Mouse (Mus musculus) CH12.LX (cell line): Measurements from ENCODE around the gene Pcsk2. TPM values are rescaled to one million over a fixed set of nuclear protein-coding genes. Genes with fewer than 3 reads are reported as not detected.

Source experiments
- DNase-seq: peaks from one replicate; pipeline ENCODE4 v3.0.0-alpha.2; 2013; ENCODE audit errors: extremely low read depth
- H3K27ac ChIP-seq: 2 replicates; pipeline ENCODE4 v1.5.1; 2012; ENCODE audit warnings: low read depth, mild to moderate bottlenecking, control low read depth, moderate library complexity; ENCODE audit not compliant: insufficient read depth
- H3K27me3 ChIP-seq: replicated peaks from 2 replicates; pipeline ENCODE3; 2012; ENCODE audit warnings: inconsistent platforms
- H3K36me3 ChIP-seq, 2 experiments: replicated peaks in 1 of 2; 2 replicates each; pipeline versions ENCODE3 to v1.6.1; 2012; ENCODE audit warnings: inconsistent platforms in 1 of 2, low read length in 1 of 2, mild to moderate bottlenecking in 1 of 2, mixed read lengths in 1 of 2, moderate library complexity in 1 of 2; ENCODE audit not compliant: control insufficient read depth in 1 of 2, insufficient read depth in 1 of 2
- H3K4me1 ChIP-seq, 2 experiments: 2 replicates each; pipeline ENCODE4 v1.6.1; 2012; ENCODE audit warnings: inconsistent platforms in 1 of 2, moderate library complexity in 1 of 2; ENCODE audit not compliant: insufficient read depth in 2 of 2, control insufficient read depth in 1 of 2
- H3K4me2 ChIP-seq: 2 replicates; pipeline ENCODE4 v1.6.1; 2012; ENCODE audit warnings: low read depth, mild to moderate bottlenecking, control low read depth; ENCODE audit not compliant: poor library complexity, insufficient read depth, severe bottlenecking
- H3K4me3 ChIP-seq, 3 experiments: fragments of 150-350 bp in 1 of 3; sonication (generic) in 1 of 3; replicated peaks in 1 of 3; 2 replicates each; pipeline versions ENCODE3 to v1.5.1; 2011 to 2012; ENCODE audit warnings: low read depth in 2 of 3, low read length in 2 of 3, mild to moderate bottlenecking in 2 of 3, moderate library complexity in 2 of 3, control low read depth in 1 of 3, improper control_type of control experiment in 1 of 3, inconsistent platforms in 1 of 3, mixed read lengths in 1 of 3; ENCODE audit not compliant: poor library complexity in 1 of 3
- H3K79me2 ChIP-seq: replicated peaks from 2 replicates; pipeline ENCODE4 v1.6.1; 2012; ENCODE audit warnings: mild to moderate bottlenecking, moderate library complexity; ENCODE audit not compliant: control insufficient read depth, poor library complexity, insufficient read depth, severe bottlenecking; ENCODE audit errors: extremely low read depth
- H3K9ac ChIP-seq: 2 replicates; pipeline ENCODE4 v1.6.1; 2012; ENCODE audit warnings: low read depth, mild to moderate bottlenecking, control low read depth, moderate library complexity; ENCODE audit not compliant: insufficient read depth
- H3K9me3 ChIP-seq: replicated peaks from 2 replicates; pipeline ENCODE3; 2012; ENCODE audit warnings: low read length, inconsistent platforms, mixed read lengths
- BHLHE40 ChIP-seq: IDR thresholded peaks from 2 replicates; pipeline ENCODE4 v1.6.1; 2011; ENCODE audit warnings: mild to moderate bottlenecking, low read depth, low read length, improper control_type of control experiment
- CHD1 ChIP-seq: IDR thresholded peaks from 2 replicates; pipeline ENCODE4 v1.6.1; 2012; ENCODE audit warnings: low read depth, low read length, improper control_type of control experiment, inconsistent platforms
- CTCF ChIP-seq, 2 experiments: IDR thresholded peaks in 1 of 2; conservative IDR thresholded peaks in 1 of 2; 2 replicates each; pipeline ENCODE4 v1.5.1; 2011 to 2012; ENCODE audit warnings: low read depth in 2 of 2, low read length in 2 of 2, improper control_type of control experiment in 1 of 2, inconsistent platforms in 1 of 2, mild to moderate bottlenecking in 1 of 2, moderate library complexity in 1 of 2
- E2F4 ChIP-seq: IDR thresholded peaks from 2 replicates; pipeline ENCODE4 v1.6.1; 2011; ENCODE audit warnings: low read depth, low read length, improper control_type of control experiment; ENCODE audit not compliant: insufficient replicate concordance
- ELF1 ChIP-seq: IDR thresholded peaks from 2 replicates; pipeline ENCODE4 v1.6.1; 2014; ENCODE audit warnings: low read depth, mild to moderate bottlenecking, inconsistent platforms, low read length, improper control_type of control experiment
- EP300 ChIP-seq: IDR thresholded peaks from 2 replicates; pipeline ENCODE4 v1.6.1; 2011; ENCODE audit warnings: low read length, improper control_type of control experiment
- ETS1 ChIP-seq: conservative IDR thresholded peaks from 2 replicates; pipeline ENCODE4 v1.6.1; 2012; ENCODE audit warnings: low read depth, mild to moderate bottlenecking, inconsistent platforms, low read length, improper control_type of control experiment, moderate library complexity
- HCFC1 ChIP-seq: IDR thresholded peaks from 2 replicates; pipeline ENCODE4 v1.6.1; 2012; ENCODE audit warnings: low read depth, mild to moderate bottlenecking, inconsistent platforms, low read length, improper control_type of control experiment
- IRF4 ChIP-seq: IDR thresholded peaks from 2 replicates; pipeline ENCODE4 v1.6.1; 2014; ENCODE audit warnings: low read depth, mild to moderate bottlenecking, inconsistent platforms, low read length, improper control_type of control experiment
- JUND ChIP-seq: conservative IDR thresholded peaks from 2 replicates; pipeline ENCODE4 v1.6.1; 2011; ENCODE audit warnings: low read depth, low read length, improper control_type of control experiment
- MAFK ChIP-seq: IDR thresholded peaks from 2 replicates; pipeline ENCODE4 v1.6.1; 2011; ENCODE audit warnings: low read length, improper control_type of control experiment; ENCODE audit not compliant: insufficient replicate concordance
- MAX ChIP-seq: IDR thresholded peaks from 2 replicates; pipeline ENCODE4 v1.6.1; 2011; ENCODE audit warnings: low read length, improper control_type of control experiment
- MAZ ChIP-seq: IDR thresholded peaks from 2 replicates; pipeline ENCODE4 v1.6.1; 2012; ENCODE audit warnings: low read depth, mild to moderate bottlenecking, inconsistent platforms, low read length, improper control_type of control experiment, moderate library complexity
- MEF2A ChIP-seq: IDR thresholded peaks from 2 replicates; pipeline ENCODE4 v1.6.1; 2014; ENCODE audit warnings: low read depth, mild to moderate bottlenecking, inconsistent platforms, low read length, improper control_type of control experiment, borderline replicate concordance
- MXI1 ChIP-seq: IDR thresholded peaks from 2 replicates; pipeline ENCODE4 v1.6.1; 2011; ENCODE audit warnings: mild to moderate bottlenecking, low read depth, low read length, improper control_type of control experiment
- NELFE ChIP-seq: IDR thresholded peaks from 2 replicates; pipeline ENCODE4 v1.6.1; 2011; ENCODE audit warnings: low read depth, low read length, improper control_type of control experiment
- NRF1 ChIP-seq: IDR thresholded peaks from 2 replicates; pipeline ENCODE4 v1.6.1; 2014; ENCODE audit warnings: low read depth, mild to moderate bottlenecking, inconsistent platforms, low read length, improper control_type of control experiment, moderate library complexity
- POLR2AphosphoS2 ChIP-seq: IDR thresholded peaks from 2 replicates; pipeline ENCODE4 v1.6.1; 2011; ENCODE audit warnings: low read depth, low read length, improper control_type of control experiment
- RAD21 ChIP-seq: IDR thresholded peaks from 2 replicates; pipeline ENCODE4 v1.6.1; 2011; ENCODE audit warnings: low read depth, mild to moderate bottlenecking, low read length, improper control_type of control experiment, moderate library complexity
- RCOR1 ChIP-seq: conservative IDR thresholded peaks from 2 replicates; pipeline ENCODE4 v1.6.1; 2012; ENCODE audit warnings: low read depth, mild to moderate bottlenecking, inconsistent platforms, low read length, improper control_type of control experiment
- TBP ChIP-seq: conservative IDR thresholded peaks from 2 replicates; pipeline ENCODE4 v1.6.1; 2011; ENCODE audit warnings: low read depth, low read length, improper control_type of control experiment
- TCF12 ChIP-seq: IDR thresholded peaks from 2 replicates; pipeline ENCODE4 v1.6.1; 2014; ENCODE audit warnings: low read depth, mild to moderate bottlenecking, inconsistent platforms, low read length, improper control_type of control experiment
- USF2 ChIP-seq: conservative IDR thresholded peaks from 2 replicates; pipeline ENCODE4 v1.6.1; 2011; ENCODE audit warnings: low read depth, low read length, improper control_type of control experiment
- ZNF384 ChIP-seq: IDR thresholded peaks from 2 replicates; pipeline ENCODE4 v1.6.1; 2012; ENCODE audit warnings: low read depth, low read length, improper control_type of control experiment, inconsistent platforms
- dilution Hi-C: fragments of 300-500 bp; cut with MboI; formaldehyde crosslinking; loops from 2 replicates; pipeline ENCODE4 v1.14.3; 2020; ENCODE audit warnings: low sequenced_read_pairs; ENCODE audit not compliant: extremely low pct_unique_long_range_greater_than_20kb, extremely low pct_ligation_motif_present
- in situ Hi-C: fragments of 300-500 bp; cut with MboI; formaldehyde crosslinking; loops from 3 replicates; pipeline ENCODE4 v1.14.3; 2019; ENCODE audit warnings: low sequenced_read_pairs, low pct_ligation_motif_present, low pct_unique_long_range_greater_than_20kb, mixed read lengths
- polyA plus RNA-seq: library from polyadenylated mRNA; unstranded; fragments of >175 nt; gene quantifications from 2 replicates; pipeline ENCODE4 v1.2.1, GENCODE M21; 2012; ENCODE audit warnings: low read depth; ENCODE audit not compliant: insufficient read length
- total RNA-seq, 2 experiments: library from RNA; depleted of rRNA; stranded (reverse); fragments of 300-350 nt in 1 of 2; fragments of >200 nt in 1 of 2; gene quantifications; 2 replicates each; pipeline ENCODE4 v1.2.3; 2012 to 2014

Gene Pcsk2
- total and polyA plus RNA-seq, 3 experiments = not detected

DNA sequence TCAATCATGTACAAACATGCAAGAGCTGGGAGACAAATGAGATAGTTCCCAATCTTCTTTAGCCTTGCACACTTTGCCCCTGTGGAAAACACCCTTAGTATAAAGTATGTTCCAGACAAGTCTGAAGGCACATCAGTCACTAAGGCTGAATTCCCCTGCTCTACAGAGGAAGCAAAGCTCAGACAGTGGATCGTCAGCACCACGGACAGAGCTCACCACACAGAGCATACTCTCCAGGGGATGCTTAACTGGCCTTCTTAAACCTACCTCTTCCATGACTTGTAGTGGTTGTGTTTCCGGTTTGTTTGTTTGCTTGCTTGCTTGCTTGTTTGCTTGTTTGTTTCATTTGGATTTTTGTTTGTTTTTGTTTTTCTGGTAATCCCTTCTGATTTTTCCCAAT, 9.5 kb upstream of the Pcsk2 start:
- TF ChIP-seq MAZ (no peak), MEF2A (no peak), TBP (no peak), BHLHE40 (no peak), POLR2AphosphoS2 (no peak), NELFE (no peak), JUND (no peak), EP300 (no peak), IRF4 (no peak), MAX (no peak), USF2 (no peak), TCF12 (no peak), RCOR1 (no peak), ZNF384 (no peak)
- no peaks in the 10 kb centered on the region for H3K9me3 ChIP-seq
- H3K27ac ChIP-seq = no peak overlapping the region
- DNase-seq = peak; percentile 24
- H3K9ac ChIP-seq = no peak overlapping the region
- in situ Hi-C loops (no loop called here), dilution Hi-C loops (no loop called here)
- no peaks in the 10 kb centered on the region for H3K36me3 ChIP-seq
- no peak overlapping the region for H3K4me2 ChIP-seq
- no peak overlapping the region for H3K4me3 ChIP-seq
- no peaks in the 10 kb centered on the region for H3K79me2 ChIP-seq
- no peaks in the 10 kb centered on the region for H3K4me1 ChIP-seq
- peaks cover 34% of the 10 kb centered on the region for H3K27me3 ChIP-seq

DNA sequence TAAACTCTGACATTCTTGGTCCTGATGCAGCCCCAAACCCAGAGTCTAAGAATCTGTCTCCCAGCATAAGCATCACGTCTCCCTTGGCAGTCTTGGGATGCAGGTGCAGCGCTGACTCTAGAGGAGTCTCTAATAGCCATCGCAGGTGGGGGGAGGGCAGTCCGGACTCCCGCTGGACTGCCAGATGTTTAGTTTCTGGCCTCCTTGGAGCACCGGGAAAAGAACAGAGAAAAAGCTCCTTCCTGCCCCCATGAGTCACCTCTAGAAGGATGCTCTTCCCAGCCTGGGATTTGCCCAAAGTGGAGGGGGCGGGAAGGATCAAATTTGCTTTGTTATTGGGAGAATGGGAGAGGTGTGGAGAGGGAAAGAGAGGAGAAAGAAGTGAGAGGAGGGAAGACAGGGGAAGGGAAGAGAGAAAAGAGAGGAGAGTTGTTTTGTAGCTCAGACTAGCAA, 631 bp upstream of the Pcsk2 start:
- H3K36me3 ChIP-seq = no peaks in the 10 kb centered on the region
- DNase-seq = no peak
- in situ Hi-C loops (no loop called here), dilution Hi-C loops (no loop called here)
- H3K9me3 ChIP-seq = no peaks in the 10 kb centered on the region
- no peaks in the 10 kb centered on the region for H3K4me1 ChIP-seq
- no peak for TF ChIP-seq ELF1
- TF ChIP-seq MAFK = no peak
- no peak for TF ChIP-seq POLR2AphosphoS2
- TF ChIP-seq RAD21 = no peak
- TF ChIP-seq BHLHE40 = no peak
- no peak for TF ChIP-seq TBP
- no peak for TF ChIP-seq CHD1
- TF ChIP-seq NRF1 = no peak
- no peak for TF ChIP-seq E2F4
- no peak for TF ChIP-seq ETS1
- TF ChIP-seq HCFC1 = no peak
- no peak for TF ChIP-seq MXI1
- no peak for TF ChIP-seq CTCF (conservative IDR thresholded peaks at IDR 0.05 in 1 of 2, IDR thresholded peaks at IDR 0.05 in 1 of 2; ENCODE audit: low read depth in 2 of 2, low read length in 2 of 2)
- H3K27me3 ChIP-seq = peaks cover 67% of the 10 kb centered on the region
- no peak overlapping the region for H3K4me3 ChIP-seq
- no peak overlapping the region for H3K27ac ChIP-seq
- no peak overlapping the region for H3K9ac ChIP-seq
- H3K79me2 ChIP-seq = no peaks in the 10 kb centered on the region
- H3K4me2 ChIP-seq = no peak overlapping the region
